Mouse (Mus musculus): ENCODE measurements at regions not wholly inside any gene's neighbourhood (a gene's known extent, or its start where the extent isn't known, plus 50 kb on each side); places are given as distances from the start of the nearest gene placed in this dataset.
"Not testable (repeated sequence)": the region's sequence is repeated elsewhere in the genome, so short reads cannot be mapped to it uniquely, and the experiment has no call there.

GRCm38 (mm10) chr13:97402164-97402761 is 161.4 kb downstream of the Enc1 start:
- no peak for DNase-seq (ENCODE audit: low read depth in 1 of 2, low spot score in 2 of 2)

GRCm38 (mm10) chr13:97401620-97402019 is 160.7 kb downstream of the Enc1 start:
- DNase-seq (ENCODE audit: low read depth in 1 of 2, low spot score in 2 of 2): no peak

GRCm38 (mm10) chr13:97398041-97398440 is 157.1 kb downstream of the Enc1 start:
- no peak for DNase-seq (ENCODE audit: low read depth in 1 of 2, low spot score in 2 of 2)

GRCm38 (mm10) chr13:97396899-97397640 is 156.2 kb downstream of the Enc1 start:
- no peak for DNase-seq (ENCODE audit: low read depth in 1 of 2, low spot score in 2 of 2)

- DNase-seq (ENCODE audit: low read depth in 1 of 2, low spot score in 2 of 2): not testable (repeated sequence)
These were observed 155.4 kb downstream of the Enc1 start for GRCm38 (mm10) chr13:97396286-97396685.

- no peak for DNase-seq (ENCODE audit: low read depth in 1 of 2, low spot score in 2 of 2)
These were observed 154.0 kb downstream of the Enc1 start for GRCm38 (mm10) chr13:97394756-97395454.

GRCm38 (mm10) chr13:97394071-97394470 is 153.2 kb downstream of the Enc1 start:
- no peak for DNase-seq (ENCODE audit: low read depth in 1 of 2, low spot score in 2 of 2)

- no peak for DNase-seq (ENCODE audit: low read depth in 1 of 2, low spot score in 2 of 2)
These were observed 152.6 kb downstream of the Enc1 start for GRCm38 (mm10) chr13:97393456-97393855.

- no peak for DNase-seq (ENCODE audit: low read depth in 1 of 2, low spot score in 2 of 2)
These were observed 149.6 kb downstream of the Enc1 start for GRCm38 (mm10) chr13:97390449-97390930.

GRCm38 (mm10) chr13:97388851-97389479 is 148.1 kb downstream of the Enc1 start:
- DNase-seq (ENCODE audit: low read depth in 1 of 2, low spot score in 2 of 2): no peak

GRCm38 (mm10) chr13:97386511-97386910 is 145.6 kb downstream of the Enc1 start:
- DNase-seq (ENCODE audit: low read depth in 1 of 2, low spot score in 2 of 2): no peak

- DNase-seq (ENCODE audit: low read depth in 1 of 2, low spot score in 2 of 2): no peak
These were observed 144.6 kb downstream of the Enc1 start for GRCm38 (mm10) chr13:97385531-97385930.

GRCm38 (mm10) chr13:97384091-97384777 is 143.3 kb downstream of the Enc1 start:
- no peak for DNase-seq (ENCODE audit: low read depth in 1 of 2, low spot score in 2 of 2)

- DNase-seq (ENCODE audit: low read depth in 1 of 2, low spot score in 2 of 2): no peak
These were observed 142.4 kb downstream of the Enc1 start for GRCm38 (mm10) chr13:97383351-97383750.

GRCm38 (mm10) chr13:97380366-97380765 is 139.5 kb downstream of the Enc1 start:
- DNase-seq (ENCODE audit: low read depth in 1 of 2, low spot score in 2 of 2): no peak

GRCm38 (mm10) chr13:97376232-97376523 is 135.3 kb downstream of the Enc1 start:
- no peak for DNase-seq (ENCODE audit: low read depth in 1 of 2, low spot score in 2 of 2)

- no peak for DNase-seq (ENCODE audit: low read depth in 1 of 2, low spot score in 2 of 2)
These were observed 134.8 kb downstream of the Enc1 start for GRCm38 (mm10) chr13:97375501-97376231.

GRCm38 (mm10) chr13:97372348-97372747 is 131.4 kb downstream of the Enc1 start:
- no peak for DNase-seq (ENCODE audit: low read depth in 1 of 2, low spot score in 2 of 2)

- no peak for DNase-seq (ENCODE audit: low read depth in 1 of 2, low spot score in 2 of 2)
These were observed 130.3 kb downstream of the Enc1 start for GRCm38 (mm10) chr13:97371200-97371599.

GRCm38 (mm10) chr13:97366723-97367122 is 125.8 kb downstream of the Enc1 start:
- no peak for DNase-seq (ENCODE audit: low read depth in 1 of 2, low spot score in 2 of 2)

Data from monocyte, adult 2 months (primary cell).